Mouse (Mus musculus): Measurements from ENCODE around the gene Dph2. TPM values are rescaled to one million over a fixed set of nuclear protein-coding genes. Genes with fewer than 3 reads are reported as not detected.

Dph2 gene
- total RNA-seq (2021): 1 to 10 TPM; 4.6 to 5.3 TPM
- long read RNA-seq, experiment 1, transcript Dph2-201 (6 exons, 2,555 nt): major isoform, 5 of 5 reads
- long read RNA-seq, experiment 1, partial matches to known transcripts: 0 of 5 reads
- long read RNA-seq, experiment 1, other reads (novel, unspliced or antisense): 0 of 5 reads
- long read RNA-seq, experiment 2, partial matches to known transcripts: 1 of 3 reads
- long read RNA-seq, experiment 2, other reads (novel, unspliced or antisense): 1 of 3 reads

GRCm38 (mm10) chr4:117891738-117892161, at the start of gene Dph2:
Gene Dph2, minus strand, starts transcription at chr4:117892032.
- peak in 1 of 2 experiments; percentile 71 for DNase-seq (ENCODE audit: low spot score in 2 of 2)

GRCm38 (mm10) chr4:117936964-117937363, 45.1 kb upstream of the Dph2 start:
- no peak for DNase-seq (ENCODE audit: low spot score in 2 of 2)

GRCm38 (mm10) chr4:117934081-117934480, 42.2 kb upstream of the Dph2 start:
- no peak for DNase-seq (ENCODE audit: low spot score in 2 of 2)

GRCm38 (mm10) chr4:117933248-117933647, 41.4 kb upstream of the Dph2 start:
- DNase-seq (ENCODE audit: low spot score in 2 of 2): no peak

- peak in 1 of 2 experiments; percentile 45 for DNase-seq (ENCODE audit: low spot score in 2 of 2)
Measured at GRCm38 (mm10) chr4:117929391-117929881, 37.6 kb upstream of the Dph2 start, which contains the start of gene Artn. Gene Artn, minus strand, starts transcription at chr4:117929763.

GRCm38 (mm10) chr4:117928699-117929241, 36.9 kb upstream of the Dph2 start:
- peak in 1 of 2 experiments; percentile 53 for DNase-seq (ENCODE audit: low spot score in 2 of 2)

- DNase-seq (ENCODE audit: low spot score in 2 of 2): no peak
Measured at GRCm38 (mm10) chr4:117928234-117928633, 36.4 kb upstream of the Dph2 start.

GRCm38 (mm10) chr4:117926545-117927482, 35.0 kb upstream of the Dph2 start:
- DNase-seq (ENCODE audit: low spot score in 2 of 2): peak in 1 of 2 experiments; percentile 38

- no peak for DNase-seq (ENCODE audit: low spot score in 2 of 2)
Measured at GRCm38 (mm10) chr4:117924916-117925315, 33.1 kb upstream of the Dph2 start.

- DNase-seq (ENCODE audit: low spot score in 2 of 2): no peak
Measured at GRCm38 (mm10) chr4:117923450-117923849, 31.6 kb upstream of the Dph2 start.

GRCm38 (mm10) chr4:117921358-117921757, 29.5 kb upstream of the Dph2 start:
- DNase-seq (ENCODE audit: low spot score in 2 of 2): no peak

- DNase-seq (ENCODE audit: low spot score in 2 of 2): no peak
Measured at GRCm38 (mm10) chr4:117918762-117919161, 26.9 kb upstream of the Dph2 start.

- no peak for DNase-seq (ENCODE audit: low spot score in 2 of 2)
Measured at GRCm38 (mm10) chr4:117918261-117918660, 26.4 kb upstream of the Dph2 start.

- no peak for DNase-seq (ENCODE audit: low spot score in 2 of 2)
Measured at GRCm38 (mm10) chr4:117917847-117918246, 26.0 kb upstream of the Dph2 start.

- DNase-seq (ENCODE audit: low spot score in 2 of 2): no peak
Measured at GRCm38 (mm10) chr4:117917402-117917801, 25.6 kb upstream of the Dph2 start.

- no peak for DNase-seq (ENCODE audit: low spot score in 2 of 2)
Measured at GRCm38 (mm10) chr4:117916386-117916785, 24.6 kb upstream of the Dph2 start.

GRCm38 (mm10) chr4:117915489-117916105, 23.8 kb upstream of the Dph2 start:
- no peak for DNase-seq (ENCODE audit: low spot score in 2 of 2)

GRCm38 (mm10) chr4:117914591-117915442, 23.0 kb upstream of the Dph2 start, which contains the start of gene Ipo13:
Gene Ipo13, minus strand, starts transcription at chr4:117914999.
- peak; percentile 81 to 92 for DNase-seq (ENCODE audit: low spot score in 2 of 2)

- DNase-seq (ENCODE audit: low spot score in 2 of 2): peak in 1 of 2 experiments; percentile 42
Measured at GRCm38 (mm10) chr4:117914031-117914430, 22.2 kb upstream of the Dph2 start.

GRCm38 (mm10) chr4:117913421-117913820, 21.6 kb upstream of the Dph2 start:
- no peak for DNase-seq (ENCODE audit: low spot score in 2 of 2)

Data from gastrocnemius, postnatal 4 days (tissue).